Mouse (Mus musculus): ENCODE results near the gene Col5a2. TPM values are rescaled to one million over a fixed set of nuclear protein-coding genes. Genes with fewer than 3 reads are reported as not detected.
A peak's percentile ranks its signal among the peaks of the same experiment; 100 is the strongest.

Gene Col5a2
- polyA plus RNA-seq, 1 experiment from 2014 or later = 51.8 TPM

GRCm38 (mm10) chr1:45359147-45359546 lies 143.9 kb downstream of the Col5a2 start:
- no peaks in the 10 kb centered on the region for H3K36me3 ChIP-seq (ENCODE audit: insufficient read depth, low read length)
- no peak overlapping the region for H3K27ac ChIP-seq (ENCODE audit: low read length)
- TF ChIP-seq CTCF (IDR thresholded peaks at IDR 0.05) (no peak), EP300 (IDR thresholded peaks at IDR 0.05) (no peak)
- ATAC-seq (no peak), DNase-seq (ENCODE audit: low spot score) (no peak)
- H3K27me3 ChIP-seq (replicated peaks; ENCODE audit: insufficient read depth, low read length) = no peaks in the 10 kb centered on the region
- 39% methylated on average over 2 of the region's 2 CpGs for WGBS
- H3K4me2 ChIP-seq (replicated peaks; ENCODE audit: low read depth, low read length) = no peak overlapping the region
- H3K4me1 ChIP-seq (ENCODE audit: insufficient read depth, low read depth, low read length) = no peaks in the 10 kb centered on the region
- no peaks in the 10 kb centered on the region for H3K9me3 ChIP-seq (ENCODE audit: low read length)
- H3K4me3 ChIP-seq (ENCODE audit: low read depth, low read length) = no peak overlapping the region
- H3K9ac ChIP-seq (replicated peaks; ENCODE audit: low read depth) = no peak overlapping the region

GRCm38 (mm10) chr1:45358020-45358419 lies 145.1 kb downstream of the Col5a2 start:
- H3K4me1 ChIP-seq (ENCODE audit: insufficient read depth, low read depth, low read length) = no peaks in the 10 kb centered on the region
- TF ChIP-seq EP300 (IDR thresholded peaks at IDR 0.05) (no peak), CTCF (IDR thresholded peaks at IDR 0.05) (no peak)

GRCm38 (mm10) chr1:45355944-45356343 lies 147.1 kb downstream of the Col5a2 start:
- H3K9ac ChIP-seq (replicated peaks; ENCODE audit: low read depth) = no peak overlapping the region
- peak; percentile 94 for ATAC-seq
- no peaks in the 10 kb centered on the region for H3K36me3 ChIP-seq (ENCODE audit: insufficient read depth, low read length)
- H3K4me3 ChIP-seq (ENCODE audit: low read depth, low read length) = no peak overlapping the region
- peak; percentile 90 for DNase-seq (ENCODE audit: low spot score)
- H3K27me3 ChIP-seq (replicated peaks; ENCODE audit: insufficient read depth, low read length) = no peaks in the 10 kb centered on the region
- no peaks in the 10 kb centered on the region for H3K9me3 ChIP-seq (ENCODE audit: low read length)
- peak overlapping the region; percentile 7; the same call in 1 of the 2 replicates for H3K27ac ChIP-seq (ENCODE audit: low read length)
- H3K4me2 ChIP-seq (replicated peaks; ENCODE audit: low read depth, low read length) = no peak overlapping the region
- 49% methylated on average over 4 of the region's 4 CpGs for WGBS
- H3K4me1 ChIP-seq (ENCODE audit: insufficient read depth, low read depth, low read length) = no peaks in the 10 kb centered on the region
- peak; percentile 96 for TF ChIP-seq EP300 (IDR thresholded peaks at IDR 0.05)
- no peak for TF ChIP-seq CTCF (IDR thresholded peaks at IDR 0.05)

More at GRCm38 (mm10) chr1:45358020-45358419, 145.1 kb downstream of the Col5a2 start:
- Histone ChIP-seq H3K36me3 (ENCODE audit: insufficient read depth, low read length) (no peaks in the 10 kb centered on the region), H3K27me3 (replicated peaks; ENCODE audit: insufficient read depth, low read length) (no peaks in the 10 kb centered on the region), H3K4me3 (ENCODE audit: low read depth, low read length) (no peak overlapping the region), H3K27ac (ENCODE audit: low read length) (no peak overlapping the region), H3K4me2 (replicated peaks; ENCODE audit: low read depth, low read length) (no peak overlapping the region), H3K9ac (replicated peaks; ENCODE audit: low read depth) (no peak overlapping the region), H3K9me3 (ENCODE audit: low read length) (no peaks in the 10 kb centered on the region)
- DNase-seq (ENCODE audit: low spot score) (no peak), ATAC-seq (no peak)
- 80% methylated on average over 1 of the region's 1 CpGs for WGBS

GRCm38 (mm10) chr1:45329149-45329548 lies 173.9 kb downstream of the Col5a2 start:
- Histone ChIP-seq H3K9ac (replicated peaks; ENCODE audit: low read depth) (no peak overlapping the region), H3K4me2 (replicated peaks; ENCODE audit: low read depth, low read length) (no peak overlapping the region), H3K9me3 (ENCODE audit: low read length) (no peaks in the 10 kb centered on the region), H3K27me3 (replicated peaks; ENCODE audit: insufficient read depth, low read length) (no peaks in the 10 kb centered on the region), H3K4me1 (ENCODE audit: insufficient read depth, low read depth, low read length) (no peaks in the 10 kb centered on the region), H3K4me3 (ENCODE audit: low read depth, low read length) (no peak overlapping the region), H3K27ac (ENCODE audit: low read length) (no peak overlapping the region), H3K36me3 (ENCODE audit: insufficient read depth, low read length) (no peaks in the 10 kb centered on the region)
- no peak for ATAC-seq
- TF ChIP-seq CTCF (IDR thresholded peaks at IDR 0.05) = no peak
- no peak for TF ChIP-seq EP300 (IDR thresholded peaks at IDR 0.05)
- 83% methylated on average over 1 of the region's 1 CpGs for WGBS
- DNase-seq (ENCODE audit: low spot score) = no peak

Other genes starting within 250 kb of the Col5a2 start
- gene Col3a1, start 191.7 kb downstream of the Col5a2 start, polyA plus RNA-seq (2015; fragmentation: Nextera tagmentation; extraction: Ambion mirVana) = 600 and 623 TPM in 2 replicates

All from lung, postnatal 0 days (tissue).